Mouse (Mus musculus): ENCODE measurements at regions not wholly inside any gene's neighbourhood (a gene's known extent, or its start where the extent isn't known, plus 50 kb on each side); places are given as distances from the start of the nearest gene placed in this dataset.
A peak's percentile ranks its signal among the peaks of the same experiment; 100 is the strongest.

DNA sequence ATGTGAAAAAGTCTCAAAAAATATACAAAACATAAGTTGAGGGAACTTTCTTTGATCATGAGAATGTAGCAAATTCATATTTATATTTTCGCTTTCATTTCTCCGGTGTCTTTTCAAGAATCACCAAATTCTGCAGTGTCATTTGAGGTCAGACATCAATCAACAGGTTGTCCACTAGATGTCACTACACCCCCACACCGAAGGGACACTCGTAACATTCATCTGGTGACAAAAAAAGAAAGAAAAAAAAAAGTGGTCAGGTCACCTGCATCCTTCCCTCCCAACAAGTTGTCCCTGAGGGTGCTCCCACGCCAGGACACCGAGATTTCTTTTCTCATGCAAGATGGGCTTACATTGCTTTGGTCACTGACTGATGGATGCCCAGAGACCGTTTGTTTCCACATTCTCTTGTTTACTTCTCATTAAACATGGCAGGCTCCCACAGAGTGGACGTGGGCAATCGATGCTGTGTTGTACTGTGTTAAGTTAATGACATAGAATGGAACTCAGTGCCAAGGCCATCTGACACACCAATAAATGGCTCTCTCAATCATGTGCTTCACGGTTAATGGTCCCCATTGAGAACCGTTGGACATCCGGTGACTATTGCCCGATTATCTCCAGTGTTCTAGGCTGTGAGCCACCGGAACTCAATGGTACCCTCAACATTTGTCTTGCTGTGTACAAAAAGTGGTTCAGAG, 199.1 kb upstream of the Gadl1 start:
- Histone ChIP-seq H3K9me3 (replicated peaks; ENCODE audit: control insufficient read depth, insufficient read depth, low read length, poor library complexity, severe bottlenecking) (no peaks in the 10 kb centered on the region), H3K27ac (ENCODE audit: insufficient read depth, low read length) (no peak overlapping the region), H3K36me3 (ENCODE audit: control insufficient read depth, insufficient read depth, low read length, poor library complexity, severe bottlenecking) (no peaks in the 10 kb centered on the region), H3K4me3 (ENCODE audit: low read depth, low read length) (no peak overlapping the region), H3K27me3 (ENCODE audit: control insufficient read depth, insufficient read depth, low read length, poor library complexity, severe bottlenecking) (no peaks in the 10 kb centered on the region; the same call in 1 of the 2 replicates), H3K9ac (ENCODE audit: low read depth, poor library complexity, severe bottlenecking) (no peak overlapping the region), H3K4me1 (ENCODE audit: control insufficient read depth, insufficient read depth, low read length) (no peaks in the 10 kb centered on the region)
- TF ChIP-seq POLR2A (IDR thresholded peaks at IDR 0.05; ENCODE audit: insufficient read depth, low read length) (no peak), EP300 (IDR thresholded peaks at IDR 0.05; ENCODE audit: insufficient read depth, low read depth, low read length) (no peak), CTCF (IDR thresholded peaks at IDR 0.05; ENCODE audit: low read depth, low read length) (no peak)

DNA sequence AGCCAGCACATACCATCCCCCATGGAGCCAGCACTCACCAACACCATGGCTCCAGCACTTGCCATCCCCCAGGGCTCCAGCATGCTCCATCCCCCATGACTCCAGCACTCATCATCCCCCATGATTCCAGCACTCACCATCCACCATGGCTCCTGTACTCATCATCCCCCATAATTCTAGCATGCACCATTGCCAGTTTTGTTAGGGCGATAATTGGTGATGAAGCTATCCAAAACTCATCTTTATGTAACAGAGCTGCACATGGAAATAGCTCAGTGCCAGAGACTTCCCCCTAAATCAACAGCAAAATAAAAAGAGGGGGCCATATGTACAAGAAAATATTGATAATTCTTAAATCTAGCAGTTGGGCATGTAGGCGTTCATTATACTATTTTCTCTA, 188.9 kb upstream of the Gadl1 start:
- H3K4me1 ChIP-seq (ENCODE audit: control insufficient read depth, insufficient read depth, low read length), result peaks cover 2% of the 10 kb centered on the region
- no peak for TF ChIP-seq CTCF (IDR thresholded peaks at IDR 0.05; ENCODE audit: low read depth, low read length)
- TF ChIP-seq EP300 (IDR thresholded peaks at IDR 0.05; ENCODE audit: insufficient read depth, low read depth, low read length), result no peak
- TF ChIP-seq POLR2A (IDR thresholded peaks at IDR 0.05; ENCODE audit: insufficient read depth, low read length), result no peak
- peaks cover 11% of the 10 kb centered on the region for H3K9me3 ChIP-seq (replicated peaks; ENCODE audit: control insufficient read depth, insufficient read depth, low read length, poor library complexity, severe bottlenecking)
- no peak overlapping the region for H3K27ac ChIP-seq (ENCODE audit: insufficient read depth, low read length)
- no peak overlapping the region for H3K4me3 ChIP-seq (ENCODE audit: low read depth, low read length)
- 0 out of 2 replicates have a peak, but pooled peaks cover 2% of the 10 kb centered on the region for H3K27me3 ChIP-seq (ENCODE audit: control insufficient read depth, insufficient read depth, low read length, poor library complexity, severe bottlenecking)
- H3K36me3 ChIP-seq (ENCODE audit: control insufficient read depth, insufficient read depth, low read length, poor library complexity, severe bottlenecking), result no peaks in the 10 kb centered on the region
- no peak overlapping the region for H3K9ac ChIP-seq (ENCODE audit: low read depth, poor library complexity, severe bottlenecking)

DNA sequence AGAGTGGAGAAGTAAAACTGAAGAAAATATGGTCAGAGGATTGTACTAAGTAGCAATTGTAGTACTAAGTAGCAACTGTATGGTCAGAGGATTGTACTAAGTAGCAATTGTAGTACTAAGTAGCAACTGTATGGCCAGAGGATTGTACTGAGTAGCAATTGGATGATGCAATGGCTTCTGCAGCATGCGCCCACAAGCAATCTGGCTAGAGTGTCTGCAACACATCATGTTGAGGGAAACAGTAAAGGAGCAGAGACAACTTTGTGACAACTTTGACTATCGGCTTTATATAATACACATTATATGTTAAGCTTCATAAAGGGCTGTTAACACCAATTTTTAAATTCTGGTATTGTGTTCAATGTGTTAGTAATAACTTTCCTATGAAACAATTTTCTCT, 188.4 kb upstream of the Gadl1 start:
- Histone ChIP-seq H3K4me3 (ENCODE audit: low read depth, low read length) (no peak overlapping the region), H3K9ac (ENCODE audit: low read depth, poor library complexity, severe bottlenecking) (no peak overlapping the region), H3K27me3 (ENCODE audit: control insufficient read depth, insufficient read depth, low read length, poor library complexity, severe bottlenecking) (0 out of 2 replicates have a peak, but pooled peaks cover 3% of the 10 kb centered on the region), H3K27ac (ENCODE audit: insufficient read depth, low read length) (no peak overlapping the region), H3K36me3 (ENCODE audit: control insufficient read depth, insufficient read depth, low read length, poor library complexity, severe bottlenecking) (no peaks in the 10 kb centered on the region), H3K4me1 (ENCODE audit: control insufficient read depth, insufficient read depth, low read length) (peaks cover 2% of the 10 kb centered on the region), H3K9me3 (replicated peaks; ENCODE audit: control insufficient read depth, insufficient read depth, low read length, poor library complexity, severe bottlenecking) (peaks cover 15% of the 10 kb centered on the region)
- no peak for TF ChIP-seq POLR2A (IDR thresholded peaks at IDR 0.05; ENCODE audit: insufficient read depth, low read length)
- TF ChIP-seq EP300 (IDR thresholded peaks at IDR 0.05; ENCODE audit: insufficient read depth, low read depth, low read length), result no peak
- no peak for TF ChIP-seq CTCF (IDR thresholded peaks at IDR 0.05; ENCODE audit: low read depth, low read length)

DNA sequence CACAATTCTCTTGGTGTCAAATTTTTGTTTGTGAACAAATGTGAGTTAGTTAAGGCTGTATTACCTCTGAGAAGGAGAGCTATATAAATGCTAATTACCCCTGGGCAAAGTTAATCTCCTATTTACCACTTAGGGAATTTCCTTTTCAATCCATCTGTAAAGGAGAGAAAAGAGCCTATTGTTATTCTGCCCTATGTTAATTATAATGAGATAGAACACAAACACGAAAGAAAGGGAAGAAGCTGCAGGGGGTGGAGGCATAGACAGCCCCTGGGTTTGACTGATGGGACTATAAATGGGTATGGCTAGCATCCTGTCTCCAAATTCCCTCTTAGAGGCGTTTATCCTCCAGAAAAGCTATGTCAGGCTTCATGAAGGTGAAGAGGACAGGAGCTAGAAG, 185.2 kb upstream of the Gadl1 start:
- peaks cover 2% of the 10 kb centered on the region for H3K4me1 ChIP-seq (ENCODE audit: control insufficient read depth, insufficient read depth, low read length)
- 0 out of 2 replicates have a peak, but pooled peaks cover 3% of the 10 kb centered on the region for H3K27me3 ChIP-seq (ENCODE audit: control insufficient read depth, insufficient read depth, low read length, poor library complexity, severe bottlenecking)
- peaks cover 15% of the 10 kb centered on the region for H3K9me3 ChIP-seq (replicated peaks; ENCODE audit: control insufficient read depth, insufficient read depth, low read length, poor library complexity, severe bottlenecking)
- peak overlapping the region; percentile 26; the same call in 1 of the 2 replicates for H3K27ac ChIP-seq (ENCODE audit: insufficient read depth, low read length)
- no peaks in the 10 kb centered on the region for H3K36me3 ChIP-seq (ENCODE audit: control insufficient read depth, insufficient read depth, low read length, poor library complexity, severe bottlenecking)
- no peak overlapping the region for H3K4me3 ChIP-seq (ENCODE audit: low read depth, low read length)
- H3K9ac ChIP-seq (ENCODE audit: low read depth, poor library complexity, severe bottlenecking), result no peak overlapping the region
- TF ChIP-seq CTCF (IDR thresholded peaks at IDR 0.05; ENCODE audit: low read depth, low read length) (no peak), EP300 (IDR thresholded peaks at IDR 0.05; ENCODE audit: insufficient read depth, low read depth, low read length) (0 out of 2 replicates have a peak, but pooled peaks have one; percentile 4), POLR2A (IDR thresholded peaks at IDR 0.05; ENCODE audit: insufficient read depth, low read length) (no peak)

DNA sequence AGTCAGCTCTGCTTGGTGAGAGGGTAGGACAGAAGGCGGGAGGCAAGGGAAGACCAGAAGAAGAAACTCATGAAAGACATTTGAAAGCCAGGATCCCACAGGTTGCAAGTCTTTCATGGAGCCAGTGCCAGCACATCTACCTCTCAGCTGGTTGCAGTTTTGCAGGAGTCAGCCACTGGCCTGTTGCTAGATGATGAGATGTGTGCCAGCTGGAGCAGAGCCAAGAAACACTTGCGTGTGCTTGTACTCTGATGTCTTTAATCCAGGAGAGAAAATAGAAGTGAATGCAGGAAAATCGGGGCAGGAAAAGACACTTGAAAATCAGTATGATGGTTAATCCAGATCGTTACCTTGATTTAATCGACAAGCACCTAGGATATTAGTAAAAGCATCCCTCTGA, 181.9 kb upstream of the Gadl1 start:
- H3K27me3 ChIP-seq (ENCODE audit: control insufficient read depth, insufficient read depth, low read length, poor library complexity, severe bottlenecking), result 0 out of 2 replicates have a peak, but pooled peaks cover 1% of the 10 kb centered on the region
- H3K9ac ChIP-seq (ENCODE audit: low read depth, poor library complexity, severe bottlenecking), result no peak overlapping the region
- no peak overlapping the region for H3K4me3 ChIP-seq (ENCODE audit: low read depth, low read length)
- H3K4me1 ChIP-seq (ENCODE audit: control insufficient read depth, insufficient read depth, low read length), result peaks cover 2% of the 10 kb centered on the region
- H3K36me3 ChIP-seq (ENCODE audit: control insufficient read depth, insufficient read depth, low read length, poor library complexity, severe bottlenecking), result no peaks in the 10 kb centered on the region
- no peak for TF ChIP-seq POLR2A (IDR thresholded peaks at IDR 0.05; ENCODE audit: insufficient read depth, low read length)
- TF ChIP-seq CTCF (IDR thresholded peaks at IDR 0.05; ENCODE audit: low read depth, low read length), result no peak
- TF ChIP-seq EP300 (IDR thresholded peaks at IDR 0.05; ENCODE audit: insufficient read depth, low read depth, low read length), result no peak
- peaks cover 10% of the 10 kb centered on the region for H3K9me3 ChIP-seq (replicated peaks; ENCODE audit: control insufficient read depth, insufficient read depth, low read length, poor library complexity, severe bottlenecking)
- H3K27ac ChIP-seq (ENCODE audit: insufficient read depth, low read length), result no peak overlapping the region

DNA sequence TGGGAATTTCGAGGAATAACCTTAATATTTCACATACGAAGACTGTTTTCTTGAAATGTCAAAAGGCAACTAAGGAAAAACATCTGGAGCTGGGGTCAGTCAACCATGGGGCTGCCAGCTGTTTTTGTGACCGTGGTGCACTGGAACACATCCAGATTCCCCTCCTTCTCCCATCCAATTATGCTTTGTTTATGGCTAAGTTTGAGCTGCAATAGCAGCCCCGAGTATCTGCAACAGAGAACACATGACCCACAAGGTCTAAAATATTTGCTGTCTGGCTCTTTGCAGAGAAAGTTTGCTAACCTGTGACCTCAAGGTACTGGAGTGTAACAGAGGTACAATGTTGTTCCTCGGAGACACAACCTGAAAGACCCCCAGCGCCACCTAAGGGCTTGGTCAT, 177.7 kb upstream of the Gadl1 start:
- H3K36me3 ChIP-seq (ENCODE audit: control insufficient read depth, insufficient read depth, low read length, poor library complexity, severe bottlenecking), result no peaks in the 10 kb centered on the region
- no peak for TF ChIP-seq POLR2A (IDR thresholded peaks at IDR 0.05; ENCODE audit: insufficient read depth, low read length)
- TF ChIP-seq CTCF (IDR thresholded peaks at IDR 0.05; ENCODE audit: low read depth, low read length), result peak; percentile 33
- H3K4me1 ChIP-seq (ENCODE audit: control insufficient read depth, insufficient read depth, low read length), result no peaks in the 10 kb centered on the region

More for the DNA sequence above, 177.7 kb upstream of the Gadl1 start:
- H3K9ac ChIP-seq (ENCODE audit: low read depth, poor library complexity, severe bottlenecking), result no peak overlapping the region
- no peaks in the 10 kb centered on the region for H3K9me3 ChIP-seq (replicated peaks; ENCODE audit: control insufficient read depth, insufficient read depth, low read length, poor library complexity, severe bottlenecking)
- no peak overlapping the region for H3K4me3 ChIP-seq (ENCODE audit: low read depth, low read length)
- no peaks in the 10 kb centered on the region for H3K27me3 ChIP-seq (ENCODE audit: control insufficient read depth, insufficient read depth, low read length, poor library complexity, severe bottlenecking)
- H3K27ac ChIP-seq (ENCODE audit: insufficient read depth, low read length), result no peak overlapping the region

Measured in ES-Bruce4 (cell line).